Mouse (Mus musculus): Measurements from ENCODE around the gene Mast1. TPM values are rescaled to one million over a fixed set of nuclear protein-coding genes. Genes with fewer than 3 reads are reported as not detected.

The Mast1 gene
- polyA plus RNA-seq, 1 experiment from 2014 or later = 0.08 TPM

DNA sequence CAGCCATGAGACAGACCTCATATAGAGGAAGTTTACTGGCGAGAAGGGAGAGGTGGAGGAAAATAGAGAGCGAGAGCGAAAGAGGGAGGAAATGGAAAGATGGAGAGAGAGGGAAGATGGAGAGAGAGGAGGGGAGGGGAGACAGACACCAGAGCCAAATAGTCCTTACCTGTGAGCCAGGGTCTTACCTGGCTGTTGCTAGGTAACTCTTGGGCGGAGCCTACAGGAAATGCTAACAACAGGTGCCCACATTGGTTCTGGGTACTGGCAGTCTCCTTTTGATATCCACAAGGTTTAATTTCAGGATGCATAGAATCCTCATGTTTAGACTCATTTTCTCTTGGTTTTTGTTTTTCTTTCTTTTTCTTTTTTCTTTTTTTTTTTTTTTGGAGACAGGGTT lies 64.1 kb downstream of the Mast1 start:
- no peak for ATAC-seq (replicated peaks; ENCODE audit: low FRiP score, low read depth)
- Histone ChIP-seq H3K36me3 (ENCODE audit: insufficient read depth, low read length) (peaks cover 17% of the 10 kb centered on the region), H3K9me3 (replicated peaks; ENCODE audit: low read length) (no peaks in the 10 kb centered on the region), H3K9ac (ENCODE audit: low read depth, low read length) (no peak overlapping the region), H3K27me3 (ENCODE audit: insufficient read depth, low read length) (no peaks in the 10 kb centered on the region), H3K4me3 (replicated peaks; ENCODE audit: low read depth, low read length) (peak overlapping the region; percentile 51; the same call in 1 of the 2 replicates), H3K4me1 (replicated peaks; ENCODE audit: insufficient read depth, low read length) (peaks cover 9% of the 10 kb centered on the region), H3K4me2 (ENCODE audit: low read length) (peak overlapping the region; percentile 94), H3K27ac (no peak overlapping the region)
- TF ChIP-seq CTCF (IDR thresholded peaks at IDR 0.05; ENCODE audit: low read depth) = no peak
- no peak for DNase-seq (ENCODE audit: low spot score)
- WGBS = 73% methylated on average over 4 of the region's 4 CpGs

- Histone ChIP-seq H3K4me3 (replicated peaks; ENCODE audit: low read depth, low read length) (peak overlapping the region; percentile 51), H3K27me3 (ENCODE audit: insufficient read depth, low read length) (no peaks in the 10 kb centered on the region), H3K4me2 (ENCODE audit: low read length) (peak overlapping the region; percentile 94), H3K4me1 (replicated peaks; ENCODE audit: insufficient read depth, low read length) (peaks cover 9% of the 10 kb centered on the region), H3K36me3 (ENCODE audit: insufficient read depth, low read length) (peaks cover 23% of the 10 kb centered on the region), H3K9ac (ENCODE audit: low read depth, low read length) (peak overlapping the region; percentile 59), H3K9me3 (replicated peaks; ENCODE audit: low read length) (no peaks in the 10 kb centered on the region), H3K27ac (no peak overlapping the region)
- ATAC-seq (replicated peaks; ENCODE audit: low FRiP score, low read depth) (peak; percentile 62), DNase-seq (ENCODE audit: low spot score) (peak; percentile 29)
- TF ChIP-seq CTCF (IDR thresholded peaks at IDR 0.05; ENCODE audit: low read depth) = no peak
- 2% methylated on average over 54 of the region's 54 CpGs for WGBS
These were observed 64.7 kb downstream of the Mast1 start for GRCm38 (mm10) chr8:84872309-84872965.

DNA sequence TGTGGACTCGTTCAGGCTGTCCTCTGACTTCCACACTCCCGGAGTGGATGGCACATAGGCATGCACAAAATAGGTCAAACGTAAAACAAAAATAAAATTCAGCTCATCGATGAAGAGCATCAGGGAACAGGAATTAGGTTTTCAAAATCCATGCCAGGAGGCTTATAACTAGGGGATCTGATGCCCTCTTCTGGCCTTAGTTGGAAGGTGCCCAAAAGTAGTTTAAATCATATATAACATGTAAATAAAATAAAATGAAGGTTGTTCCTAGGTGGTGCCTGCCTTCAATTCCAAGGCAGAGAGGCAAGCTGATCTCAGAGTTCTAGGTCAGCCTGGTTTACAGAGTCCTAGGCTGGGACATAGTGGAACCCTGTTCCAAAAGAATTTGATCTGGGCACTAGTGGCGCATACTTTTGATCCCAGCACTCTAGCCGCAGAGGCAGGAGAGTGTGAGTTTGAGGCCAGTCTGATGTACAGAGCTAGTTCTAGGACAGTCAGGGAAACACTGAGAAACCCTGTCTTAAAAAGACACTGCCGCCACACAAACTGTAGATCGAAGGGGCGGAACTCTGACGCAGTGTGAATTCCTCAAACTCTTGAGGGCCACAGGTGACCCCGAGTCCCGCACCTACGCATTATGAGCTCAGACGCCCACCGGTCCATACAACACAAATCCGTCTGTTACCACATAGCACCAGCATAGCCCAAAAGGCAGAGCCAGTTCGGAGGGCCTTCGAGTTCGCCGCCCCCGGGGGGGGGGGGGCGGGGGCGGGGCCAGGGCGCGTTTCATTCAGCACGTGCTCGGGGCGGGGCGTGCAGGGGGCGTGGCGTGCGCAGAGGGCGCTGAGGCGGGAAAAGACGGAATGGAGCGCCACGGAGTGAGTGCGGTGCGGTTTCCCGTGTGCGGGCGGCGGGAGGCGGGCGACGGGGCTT lies 65.5 kb downstream of the Mast1 start, which contains the start of gene Syce2:
Syce2 (plus strand) TSS at position 736 of the 933 bp plus-strand sequence.
- peak; percentile 80 for DNase-seq (ENCODE audit: low spot score)
- WGBS = 11% methylated on average over 46 of the region's 46 CpGs
- Histone ChIP-seq H3K9ac (ENCODE audit: low read depth, low read length) (peak within 1 kb of the TSS; percentile 59), H3K36me3 (ENCODE audit: insufficient read depth, low read length) (peaks cover 29% of the 10 kb centered on the region), H3K9me3 (replicated peaks; ENCODE audit: low read length) (no peaks in the 10 kb centered on the region), H3K27me3 (ENCODE audit: insufficient read depth, low read length) (no peaks in the 10 kb centered on the region), H3K27ac (peak within 1 kb of the TSS; percentile 8; the same call in 1 of the 2 replicates), H3K4me2 (ENCODE audit: low read length) (peak within 1 kb of the TSS; percentile 94), H3K4me3 (replicated peaks; ENCODE audit: low read depth, low read length) (peak within 1 kb of the TSS; percentile 51), H3K4me1 (replicated peaks; ENCODE audit: insufficient read depth, low read length) (peaks cover 9% of the 10 kb centered on the region)
- peak; percentile 69 for TF ChIP-seq CTCF (IDR thresholded peaks at IDR 0.05; ENCODE audit: low read depth)
- ATAC-seq (replicated peaks; ENCODE audit: low FRiP score, low read depth) = peak; percentile 84

Small RNA genes within 50 kb of the gene (microRNA-seq; reads per million reads assigned to microRNA genes)
- gene Gm24197 (not detected), gene Mir7069 (1.6 reads per million)

Other genes with a start within 250 kb of the Mast1 start
- gene Nacc1, start 249.5 kb downstream of the Mast1 start, polyA plus RNA-seq (2015; fragmentation: Nextera tagmentation; extraction: Ambion mirVana) = 15.9 and 16.1 TPM in 2 replicates
- 6.1 and 6.4 TPM in 2 replicates for gene Lyl1, start 235.9 kb downstream of the Mast1 start, polyA plus RNA-seq (2015; fragmentation: Nextera tagmentation; extraction: Ambion mirVana)
- 1.9 and 2.5 TPM in 2 replicates for gene G430095P16Rik, start 214.4 kb downstream of the Mast1 start, polyA plus RNA-seq (2015; fragmentation: Nextera tagmentation; extraction: Ambion mirVana)
- gene Nfix, start 137.0 kb downstream of the Mast1 start, polyA plus RNA-seq (2015; fragmentation: Nextera tagmentation; extraction: Ambion mirVana) = 21.1 and 22.3 TPM in 2 replicates
- gene Dand5, start 114.5 kb downstream of the Mast1 start, polyA plus RNA-seq (2015; fragmentation: Nextera tagmentation; extraction: Ambion mirVana) = 7.0 and 7.4 TPM in 2 replicates
- 51.0 and 54.3 TPM in 2 replicates for gene Gadd45gip1, start 105.8 kb downstream of the Mast1 start, polyA plus RNA-seq (2015; fragmentation: Nextera tagmentation; extraction: Ambion mirVana)
- 97.1 and 98.9 TPM in 2 replicates for gene Rad23a, start 96.7 kb downstream of the Mast1 start, polyA plus RNA-seq (2015; fragmentation: Nextera tagmentation; extraction: Ambion mirVana)
- gene Calr, start 90.4 kb downstream of the Mast1 start, polyA plus RNA-seq (2015; fragmentation: Nextera tagmentation; extraction: Ambion mirVana) = 644 and 753 TPM in 2 replicates
- 68.2 and 74.7 TPM in 2 replicates for gene Farsa, start 80.4 kb downstream of the Mast1 start, polyA plus RNA-seq (2015; fragmentation: Nextera tagmentation; extraction: Ambion mirVana)
- gene Syce2, start 65.2 kb downstream of the Mast1 start, polyA plus RNA-seq (2015; fragmentation: Nextera tagmentation; extraction: Ambion mirVana) = 43.0 and 45.7 TPM in 2 replicates
- gene Gcdh, start 43.4 kb downstream of the Mast1 start, polyA plus RNA-seq (2015; fragmentation: Nextera tagmentation; extraction: Ambion mirVana) = 59.2 and 67.6 TPM in 2 replicates
- 1.1 and 1.8 TPM in 2 replicates for gene Klf1, start 35.4 kb downstream of the Mast1 start, polyA plus RNA-seq (2015; fragmentation: Nextera tagmentation; extraction: Ambion mirVana)
- gene Dnase2a, start 28.8 kb downstream of the Mast1 start, polyA plus RNA-seq (2015; fragmentation: Nextera tagmentation; extraction: Ambion mirVana) = 12.3 and 13.2 TPM in 2 replicates
- 0.09 TPM in 1 of 2 replicates, not detected in the other for gene Rtbdn, start 9.6 kb upstream of the Mast1 start, polyA plus RNA-seq (2015; fragmentation: Nextera tagmentation; extraction: Ambion mirVana)
- gene Gm49661, start 32.1 kb upstream of the Mast1 start, polyA plus RNA-seq (2015; fragmentation: Nextera tagmentation; extraction: Ambion mirVana) = not detected in 2 replicates
- gene Prdx2, start 32.2 kb upstream of the Mast1 start, polyA plus RNA-seq (2015; fragmentation: Nextera tagmentation; extraction: Ambion mirVana) = 729 and 747 TPM in 2 replicates
- 101 and 103 TPM in 2 replicates for gene Rnaseh2a, start 32.4 kb upstream of the Mast1 start, polyA plus RNA-seq (2015; fragmentation: Nextera tagmentation; extraction: Ambion mirVana)
- 22.7 and 27.7 TPM in 2 replicates for gene Junb, start 41.4 kb upstream of the Mast1 start, polyA plus RNA-seq (2015; fragmentation: Nextera tagmentation; extraction: Ambion mirVana)
- 30.2 and 32.0 TPM in 2 replicates for gene Hook2, start 53.2 kb upstream of the Mast1 start, polyA plus RNA-seq (2015; fragmentation: Nextera tagmentation; extraction: Ambion mirVana)
- not detected in 2 replicates for gene Best2, start 77.2 kb upstream of the Mast1 start, polyA plus RNA-seq (2015; fragmentation: Nextera tagmentation; extraction: Ambion mirVana)
- gene Asna1, start 87.9 kb upstream of the Mast1 start, polyA plus RNA-seq (2015; fragmentation: Nextera tagmentation; extraction: Ambion mirVana) = 116 and 125 TPM in 2 replicates
- 120 and 131 TPM in 2 replicates for gene Trir, start 89.5 kb upstream of the Mast1 start, polyA plus RNA-seq (2015; fragmentation: Nextera tagmentation; extraction: Ambion mirVana)
- 19.0 and 19.4 TPM in 2 replicates for gene Tnpo2, start 99.6 kb upstream of the Mast1 start, polyA plus RNA-seq (2015; fragmentation: Nextera tagmentation; extraction: Ambion mirVana)
- gene Fbxw9, start 122.7 kb upstream of the Mast1 start, polyA plus RNA-seq (2015; fragmentation: Nextera tagmentation; extraction: Ambion mirVana) = 35.2 and 38.5 TPM in 2 replicates
- gene Gm5741, start 130.6 kb upstream of the Mast1 start, polyA plus RNA-seq (2015; fragmentation: Nextera tagmentation; extraction: Ambion mirVana) = not detected in 2 replicates
- 55.7 and 59.7 TPM in 2 replicates for gene Dhps, start 134.4 kb upstream of the Mast1 start, polyA plus RNA-seq (2015; fragmentation: Nextera tagmentation; extraction: Ambion mirVana)
- 152 and 156 TPM in 2 replicates for gene Wdr83os, start 143.4 kb upstream of the Mast1 start, polyA plus RNA-seq (2015; fragmentation: Nextera tagmentation; extraction: Ambion mirVana)
- gene Wdr83, start 143.9 kb upstream of the Mast1 start, polyA plus RNA-seq (2015; fragmentation: Nextera tagmentation; extraction: Ambion mirVana) = 33.8 and 36.7 TPM in 2 replicates
- gene Man2b1, start 145.9 kb upstream of the Mast1 start, polyA plus RNA-seq (2015; fragmentation: Nextera tagmentation; extraction: Ambion mirVana) = 40.1 and 42.3 TPM in 2 replicates
- 1.4 and 2.0 TPM in 2 replicates for gene Zfp791, start 185.7 kb upstream of the Mast1 start, polyA plus RNA-seq (2015; fragmentation: Nextera tagmentation; extraction: Ambion mirVana)
- not detected in 2 replicates for gene Cks1brt, start 214.6 kb upstream of the Mast1 start, polyA plus RNA-seq (2015; fragmentation: Nextera tagmentation; extraction: Ambion mirVana)